Mouse (Mus musculus) G1E (cell line): Measurements from ENCODE around the gene Dnajc28.

Source experiments
- CTCF ChIP-seq: IDR thresholded peaks from 2 replicates; pipeline ENCODE4 v1.5.1; 2012; ENCODE audit warnings: low read depth, low read length, inconsistent platforms, mixed read lengths
- GATA1 ChIP-seq: IDR thresholded peaks from 2 replicates; pipeline ENCODE4 v1.6.1; 2012; ENCODE audit warnings: borderline replicate concordance, low read length, inconsistent platforms, mixed read lengths
- POLR2AphosphoS5 ChIP-seq: IDR thresholded peaks from 2 replicates; pipeline ENCODE4 v1.6.1; 2012; ENCODE audit warnings: low read depth, low read length, inconsistent platforms; ENCODE audit not compliant: insufficient replicate concordance
- TAL1 ChIP-seq: conservative IDR thresholded peaks from 2 replicates; pipeline ENCODE4 v1.6.1; 2012; ENCODE audit warnings: low read depth, low read length, inconsistent platforms, mixed read lengths

DNA sequence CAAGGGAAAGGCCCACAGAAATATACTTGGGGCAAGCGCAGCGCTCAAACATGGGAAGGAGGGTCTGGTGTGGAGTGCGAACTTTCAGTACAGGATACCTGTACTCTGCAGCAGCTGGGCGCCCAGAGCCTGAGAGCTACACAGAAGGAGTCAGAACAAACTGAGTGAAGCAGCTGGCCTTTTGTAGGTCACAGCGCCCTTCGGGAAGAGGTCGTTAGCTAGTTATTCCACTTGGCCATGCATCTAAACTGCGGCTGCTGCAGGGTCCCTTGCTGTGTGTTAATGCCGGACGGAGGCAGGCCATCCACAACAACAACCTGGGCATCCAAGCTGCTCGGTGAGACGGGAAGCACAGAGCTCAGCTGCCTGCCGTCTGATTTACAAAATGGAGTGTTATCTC lies 43.7 kb downstream of the Dnajc28 start:
- no peak for TF ChIP-seq CTCF
- TF ChIP-seq TAL1: no peak
- TF ChIP-seq GATA1: no peak
- TF ChIP-seq POLR2AphosphoS5: no peak
